Mouse (Mus musculus) CD4-positive, CD25-positive, alpha-beta regulatory T cell, adult 4 months (primary cell): ENCODE data around the gene Glcci1. TPM values are rescaled to one million over a fixed set of nuclear protein-coding genes. Genes with fewer than 3 reads are reported as not detected.

Source experiments
- ATAC-seq: one replicate; pipeline ENCODE4 v1.8.0; 2017
- polyA plus RNA-seq, 2 experiments: library from polyadenylated mRNA; unstranded; fragments of 100-300 nt; shearing (Covaris generic); gene quantifications; one replicate each; pipeline ENCODE4 v1.2.1; 2017

Glcci1 gene
- 10 to 100 TPM; 28.3 to 40.6 TPM for polyA plus RNA-seq

GRCm38 (mm10) chr6:8509551-8509950 is at the start of gene Glcci1:
Gene Glcci1, plus strand, starts transcription at chr6:8509600.
- peak; percentile 7 for ATAC-seq

- no peak for ATAC-seq
Measured at GRCm38 (mm10) chr6:8462447-8462846, 47.0 kb upstream of the Glcci1 start.

GRCm38 (mm10) chr6:8465388-8465787 is 44.0 kb upstream of the Glcci1 start:
- no peak for ATAC-seq

- no peak for ATAC-seq
Measured at GRCm38 (mm10) chr6:8465985-8466384, 43.4 kb upstream of the Glcci1 start.

GRCm38 (mm10) chr6:8467667-8468337 is 41.6 kb upstream of the Glcci1 start:
- no peak for ATAC-seq

DNA sequence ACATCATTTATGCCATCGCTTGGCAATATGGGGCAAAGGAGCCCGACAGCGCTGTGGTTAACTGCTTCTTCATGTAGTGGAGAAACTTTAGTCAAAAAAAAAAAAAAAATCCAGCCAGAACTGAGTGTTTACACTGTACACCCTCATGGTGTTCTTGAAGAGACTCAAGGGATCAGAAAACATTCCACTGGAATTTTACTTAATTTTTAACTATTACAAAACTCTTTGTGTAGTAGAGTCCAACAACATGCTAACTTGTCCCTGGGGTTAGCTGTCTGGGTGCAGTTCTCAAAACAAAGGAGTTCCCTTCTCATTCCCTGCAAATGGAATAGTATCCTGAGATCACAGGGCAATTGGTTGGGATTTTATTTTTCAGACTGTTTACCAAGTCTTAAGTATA is 39.5 kb upstream of the Glcci1 start:
- no peak for ATAC-seq

DNA sequence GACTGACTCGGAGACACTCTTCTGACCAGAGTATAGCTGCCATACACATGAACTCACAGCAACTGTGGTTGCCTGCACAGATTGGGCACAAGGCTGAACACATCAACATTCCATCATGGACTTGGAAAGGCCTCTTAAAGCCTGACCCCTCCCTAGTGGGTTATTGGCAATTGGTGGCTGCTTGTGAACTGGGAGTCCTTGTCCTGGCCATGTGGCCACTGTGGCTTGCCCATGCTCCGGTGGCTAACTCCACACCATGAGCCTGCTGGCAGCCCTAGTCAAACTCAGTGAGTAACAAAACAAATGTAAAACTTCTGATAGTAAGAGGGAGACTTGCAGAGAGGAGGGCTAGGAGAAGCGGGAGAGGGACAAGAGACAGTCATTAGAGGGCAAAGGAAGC is 37.3 kb upstream of the Glcci1 start:
- no peak for ATAC-seq

DNA sequence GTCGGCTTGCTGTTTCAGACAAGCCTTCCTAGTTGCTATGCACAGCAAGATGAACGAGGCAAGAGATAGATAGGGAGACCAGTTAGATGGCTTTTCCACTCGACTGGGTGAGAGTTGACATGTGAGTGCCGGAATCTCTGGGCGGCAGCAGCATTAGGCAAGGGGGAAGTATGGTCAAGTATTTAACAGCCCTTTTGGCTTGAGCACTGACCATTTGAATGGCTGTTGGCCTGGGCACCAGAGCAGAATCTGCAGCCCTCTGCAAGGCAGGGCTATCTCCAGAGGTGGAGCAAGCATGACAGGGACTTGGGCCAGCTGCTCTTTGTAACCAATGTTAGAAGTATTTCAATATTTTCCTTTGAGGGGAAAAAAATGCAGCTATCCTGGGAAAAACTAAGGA is 36.5 kb upstream of the Glcci1 start:
- ATAC-seq: no peak

GRCm38 (mm10) chr6:8473498-8473897 is 35.9 kb upstream of the Glcci1 start:
- no peak for ATAC-seq

DNA sequence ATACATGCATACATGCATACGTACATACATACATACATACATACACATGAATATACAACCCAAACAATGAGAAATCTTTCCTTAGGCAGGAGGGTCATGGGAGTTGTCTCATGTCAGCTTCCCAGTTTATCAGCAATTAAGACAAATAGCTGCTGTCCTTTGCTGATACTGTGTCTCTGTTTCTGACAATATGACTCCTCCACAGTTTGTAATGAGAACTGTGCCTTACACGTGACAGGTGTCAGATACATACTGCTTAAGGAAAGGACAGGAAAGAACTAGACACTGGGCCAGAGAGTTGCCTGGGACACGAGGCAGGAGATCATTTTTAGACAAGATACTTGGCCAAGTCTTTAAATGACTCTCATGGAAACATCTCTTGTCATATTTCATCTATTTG is 35.1 kb upstream of the Glcci1 start:
- ATAC-seq: no peak

DNA sequence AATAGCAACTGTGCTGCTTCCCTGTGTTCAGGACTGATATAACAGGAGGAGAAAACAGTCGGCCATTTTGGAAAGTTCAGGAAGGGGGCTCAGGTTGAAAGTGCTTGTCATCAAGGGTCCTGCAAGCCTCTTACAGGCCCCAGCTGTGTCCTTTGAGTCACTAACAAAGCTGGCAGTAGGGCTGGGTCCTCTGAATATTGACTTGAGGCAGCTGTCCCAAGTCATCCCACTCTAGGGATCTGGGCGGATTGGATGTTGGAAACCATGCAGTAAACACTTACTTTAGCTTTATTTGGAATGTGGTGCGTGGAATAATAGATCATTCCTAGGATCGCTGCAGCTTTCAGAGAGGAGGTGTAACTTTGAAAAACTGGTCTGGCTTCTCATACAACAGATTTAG is 34.6 kb upstream of the Glcci1 start:
- ATAC-seq: no peak

DNA sequence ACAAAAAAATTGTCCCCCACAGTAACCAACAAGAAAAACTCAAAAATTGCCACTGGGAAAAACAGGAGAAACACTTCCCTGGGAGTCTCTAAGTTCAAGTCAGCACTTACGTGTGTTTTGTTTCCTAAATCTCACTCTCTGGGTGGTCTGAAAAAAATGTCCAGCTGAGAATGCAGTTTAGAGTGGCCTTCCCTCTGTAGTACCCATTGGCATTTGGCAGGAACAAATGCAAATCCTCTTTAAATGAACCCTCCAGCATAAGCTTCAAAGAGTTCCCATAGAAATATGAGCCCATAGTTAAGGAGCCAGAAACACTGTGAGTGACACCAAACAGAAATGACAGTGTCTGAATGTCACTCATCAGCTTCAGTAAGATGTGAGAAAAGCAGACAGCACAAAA is 30.2 kb upstream of the Glcci1 start:
- no peak for ATAC-seq

DNA sequence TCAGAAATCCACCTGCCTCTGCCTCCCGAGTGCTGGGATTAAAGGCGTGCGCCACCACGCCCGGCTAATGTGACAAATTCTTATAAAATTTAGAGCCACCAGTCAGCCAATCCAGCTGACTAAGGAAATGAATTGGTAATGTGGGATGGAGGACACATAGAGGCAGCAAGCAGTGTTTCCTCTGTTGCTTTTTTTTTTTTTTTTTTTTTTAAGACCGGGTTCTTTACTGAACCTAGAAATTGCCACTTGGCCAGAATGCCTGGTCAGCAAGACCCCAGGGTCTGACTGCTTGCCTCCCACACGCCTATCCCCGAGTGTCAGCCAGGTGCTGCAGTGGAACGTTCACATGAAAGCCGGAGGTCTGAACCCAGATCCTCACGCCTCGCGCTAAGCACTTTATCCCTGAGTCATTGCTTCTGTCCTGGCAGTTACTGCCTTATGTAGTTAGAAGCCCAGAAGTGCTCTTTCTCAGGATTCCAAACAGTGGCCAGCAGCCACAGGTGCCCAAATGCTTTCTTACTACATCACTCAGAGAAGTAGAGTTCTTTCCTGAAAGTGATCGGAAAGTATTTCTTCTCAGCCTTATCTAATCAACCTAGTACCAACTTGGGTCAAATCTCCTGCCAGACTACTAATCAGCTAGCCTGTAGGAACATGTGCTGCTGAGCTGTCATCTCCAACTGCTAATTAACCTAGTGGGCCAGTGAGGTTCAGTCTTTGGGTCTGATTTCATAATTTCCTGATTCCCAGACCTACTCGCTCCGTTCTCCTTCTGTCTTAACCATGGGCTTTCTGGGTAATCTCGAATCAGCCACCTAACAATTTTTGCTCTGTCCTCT is 24.7 kb upstream of the Glcci1 start:
- peak; percentile 6 for ATAC-seq

DNA sequence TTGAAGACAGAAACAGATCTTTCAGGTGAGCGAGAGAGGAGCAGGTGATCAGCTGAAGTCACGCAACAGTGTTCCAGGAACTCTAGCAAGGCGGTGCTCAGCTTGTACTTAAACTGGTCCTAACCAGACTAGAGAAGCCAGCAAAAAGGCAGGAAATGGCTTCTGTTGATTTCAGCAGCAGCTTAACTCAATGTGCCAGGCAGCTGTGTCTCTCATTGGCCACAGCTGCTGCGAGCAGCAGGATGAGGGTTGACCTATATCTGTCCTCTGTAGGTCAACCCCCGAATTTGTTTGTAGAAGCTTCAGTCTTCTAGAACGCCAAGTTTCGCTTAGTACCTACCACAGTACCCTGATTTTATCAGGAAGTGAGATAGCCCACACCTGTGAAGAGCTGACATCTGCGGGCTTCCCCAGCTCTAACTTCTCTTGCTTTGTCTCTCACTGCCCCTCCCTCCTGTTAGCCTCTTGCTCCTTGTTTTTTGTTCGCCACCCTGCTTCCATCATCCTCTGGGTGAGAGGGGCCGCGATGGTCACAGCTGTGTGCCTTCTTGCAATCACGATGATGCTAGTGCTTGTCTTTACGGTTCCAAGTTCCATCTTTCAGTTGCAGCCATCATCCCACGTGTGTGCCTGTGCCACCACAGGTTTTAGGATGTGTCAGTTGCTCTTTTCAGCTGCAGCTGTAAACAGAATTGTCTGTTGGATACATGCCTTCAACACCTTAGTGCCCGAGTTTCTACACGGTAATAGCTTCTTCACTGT is 23.8 kb upstream of the Glcci1 start:
- ATAC-seq: peak; percentile 89

DNA sequence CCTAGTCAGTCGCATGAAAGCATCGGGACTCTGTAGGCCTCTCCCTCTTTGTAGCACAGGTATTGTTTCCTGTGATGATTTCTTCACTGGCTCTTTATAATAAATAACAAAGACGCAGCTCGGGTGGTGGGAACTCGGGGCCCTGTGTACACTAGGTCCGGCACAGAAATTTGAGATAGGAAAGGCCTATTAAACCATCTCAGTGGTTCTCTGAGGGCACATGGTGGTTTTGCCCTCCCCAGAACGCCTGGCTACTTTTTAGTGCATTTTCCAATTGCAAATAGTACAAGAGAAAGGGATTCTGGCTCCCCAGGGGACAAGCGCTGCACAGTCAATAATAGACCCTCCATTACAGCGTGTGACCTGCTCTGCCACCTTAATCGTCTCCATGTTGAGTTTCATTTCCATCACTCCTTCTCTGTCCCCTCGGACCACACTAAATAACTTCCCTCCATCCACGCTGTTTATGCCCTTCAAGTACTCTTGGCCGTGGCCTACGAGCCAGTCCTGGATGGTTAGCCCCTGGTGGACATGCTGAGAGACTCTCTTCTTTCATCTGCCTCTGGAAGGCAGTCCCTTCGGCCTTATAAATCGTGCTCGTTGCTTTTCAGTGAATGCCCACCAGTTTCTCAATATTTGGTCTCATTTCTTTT is 22.9 kb upstream of the Glcci1 start:
- no peak for ATAC-seq

DNA sequence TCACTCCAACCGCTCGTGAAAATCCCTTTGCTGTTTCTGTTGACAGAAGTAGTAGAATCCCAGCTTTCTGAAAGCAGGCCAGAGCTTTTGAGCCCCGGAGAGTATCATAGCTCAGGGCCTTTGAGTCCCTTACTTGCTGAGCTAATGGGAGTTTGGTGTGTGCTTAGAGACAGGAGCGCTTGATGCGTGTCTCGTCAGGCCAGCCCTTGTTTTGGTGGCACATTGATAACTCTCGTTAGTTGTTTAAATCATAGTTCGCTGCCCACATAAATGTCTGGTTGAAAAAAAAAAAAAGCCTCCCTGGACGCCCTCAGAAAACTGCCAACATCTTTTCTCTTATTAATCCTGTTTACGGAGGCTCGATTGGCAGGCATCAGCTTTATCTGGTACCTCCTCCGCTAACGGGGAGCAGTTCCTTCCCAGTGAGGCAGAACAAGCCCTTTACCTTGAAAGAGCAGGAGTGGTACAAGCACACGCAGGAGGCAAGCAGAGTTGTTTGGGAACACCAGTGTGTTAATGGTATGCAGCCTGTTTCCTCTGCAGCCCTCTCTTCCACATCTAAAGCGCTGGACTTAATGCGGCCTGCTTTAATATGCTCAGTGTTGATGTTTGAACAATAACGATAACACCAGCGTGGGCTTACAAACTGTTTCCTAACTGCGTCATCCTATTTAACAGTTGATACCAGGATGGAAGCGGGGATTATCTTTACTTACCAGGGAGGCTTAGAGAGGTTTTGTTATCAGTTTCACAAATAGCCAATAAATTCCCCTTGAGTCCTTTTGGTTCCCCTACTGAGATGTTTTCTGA is 22.2 kb upstream of the Glcci1 start:
- no peak for ATAC-seq

DNA sequence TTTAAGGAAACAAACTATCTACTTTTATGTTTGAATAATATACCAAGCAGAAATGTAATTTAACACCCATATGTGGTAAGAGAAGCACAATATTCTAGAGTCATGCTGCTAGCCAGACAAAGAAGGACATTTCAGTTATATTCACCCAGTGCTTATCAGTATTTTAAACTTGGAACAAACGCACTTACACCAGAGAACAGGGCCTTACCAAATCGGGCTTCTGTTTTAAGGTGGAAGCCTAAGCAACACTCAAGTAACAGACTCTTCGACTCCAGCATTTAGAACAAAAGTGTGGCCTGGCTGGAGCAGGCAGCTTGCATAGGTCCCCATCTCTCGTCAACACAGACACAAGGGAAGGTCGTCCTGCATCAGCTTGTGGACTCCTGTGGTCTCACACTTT is 21.2 kb upstream of the Glcci1 start:
- ATAC-seq: no peak

GRCm38 (mm10) chr6:8489266-8489665 is 20.1 kb upstream of the Glcci1 start:
- ATAC-seq: no peak

- no peak for ATAC-seq
Measured at GRCm38 (mm10) chr6:8489938-8490585, 19.3 kb upstream of the Glcci1 start.

- no peak for ATAC-seq
Measured at GRCm38 (mm10) chr6:8492248-8492647, 17.2 kb upstream of the Glcci1 start.

- ATAC-seq: peak; percentile 70
Measured at GRCm38 (mm10) chr6:8495109-8495826, 14.1 kb upstream of the Glcci1 start.
